Mouse (Mus musculus): ENCODE measurements around the gene Pm20d2.

Pm20d2 gene

DNA sequence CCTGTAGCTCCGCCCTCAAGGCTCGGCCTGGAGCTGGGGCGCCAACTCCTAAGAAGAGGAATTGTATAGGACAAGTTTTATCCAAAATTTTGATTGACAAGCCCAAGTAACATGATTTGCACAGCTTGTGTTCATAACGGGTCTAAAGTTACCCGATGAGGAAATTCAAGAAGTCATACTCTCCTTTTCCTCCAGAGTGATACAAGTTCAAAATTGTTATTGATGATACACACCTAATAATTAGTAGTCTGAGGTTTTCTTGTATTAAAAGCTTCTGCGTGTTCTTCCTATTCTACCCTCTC, at the start of gene Pm20d2:
Gene Pm20d2 (minus strand): TSS at position 3 of the 302 bp plus-strand sequence.
- no peak for DNase-seq (ENCODE audit: low read depth, low spot score)

- DNase-seq (ENCODE audit: low read depth, low spot score) = no peak
These were observed 41.3 kb upstream of the Pm20d2 start for GRCm38 (mm10) chr4:33230881-33231280.

DNA sequence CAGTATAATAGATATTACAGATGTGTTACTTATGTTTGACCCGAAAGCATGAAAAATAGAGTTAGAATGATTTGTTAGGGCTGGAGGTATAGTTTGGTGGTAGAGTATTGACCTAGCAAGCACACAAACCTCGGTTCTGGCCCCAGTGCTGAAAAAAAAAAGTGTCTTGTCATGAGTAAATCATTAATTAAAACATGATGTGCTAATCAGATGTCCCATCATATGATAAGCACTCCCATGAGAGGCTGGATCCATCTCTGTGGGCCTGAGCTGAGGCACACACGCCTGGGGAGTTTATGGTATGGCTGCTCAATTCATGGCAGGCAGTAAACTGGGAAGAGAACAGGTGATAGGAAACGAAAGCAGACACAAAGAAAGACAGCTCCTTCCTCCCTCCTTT, 40.1 kb upstream of the Pm20d2 start:
- DNase-seq (ENCODE audit: low read depth, low spot score) = no peak

- DNase-seq (ENCODE audit: low read depth, low spot score) = no peak
These were observed 37.6 kb upstream of the Pm20d2 start for GRCm38 (mm10) chr4:33227164-33227563.

DNA sequence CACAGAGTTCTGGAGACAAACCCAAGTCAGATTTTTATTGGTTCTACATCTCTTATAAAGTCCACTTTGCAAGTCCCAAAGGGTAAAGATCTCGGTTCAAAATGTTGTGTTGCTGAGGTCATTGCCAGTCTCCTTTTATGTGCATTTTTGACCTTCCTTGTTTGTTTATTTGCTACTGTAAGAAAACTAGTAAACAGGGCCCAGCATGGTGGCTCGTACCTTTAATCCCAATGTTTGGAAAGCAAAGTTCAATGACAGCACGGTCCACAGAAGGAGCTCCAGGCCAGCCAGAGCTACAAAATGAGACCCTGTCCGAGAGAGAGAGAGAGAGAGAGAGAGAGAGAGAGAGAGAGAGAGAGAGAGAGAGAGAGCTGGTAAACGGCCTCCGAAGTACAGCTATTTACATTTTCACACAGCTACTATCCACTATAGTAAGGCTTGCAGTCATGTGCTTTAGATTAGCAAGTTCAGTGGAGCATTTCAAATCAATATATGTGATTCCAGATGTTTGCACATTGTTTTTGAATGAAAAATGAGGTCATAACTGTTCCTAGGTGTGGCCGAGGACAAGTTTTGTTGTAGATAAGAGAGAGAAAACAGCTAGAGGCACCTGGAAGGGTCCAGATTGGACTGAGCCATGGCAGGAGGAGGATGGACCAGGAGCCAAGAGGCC, 34.6 kb upstream of the Pm20d2 start:
- no peak for DNase-seq (ENCODE audit: low read depth, low spot score)

GRCm38 (mm10) chr4:33221847-33222246, 32.3 kb upstream of the Pm20d2 start:
- no peak for DNase-seq (ENCODE audit: low read depth, low spot score)

GRCm38 (mm10) chr4:33208881-33209841, 19.6 kb upstream of the Pm20d2 start, which contains the start of gene Srsf12:
Gene Srsf12 (plus strand): TSS chr4:33208991.
- no peak for DNase-seq (ENCODE audit: low read depth, low spot score)

DNA sequence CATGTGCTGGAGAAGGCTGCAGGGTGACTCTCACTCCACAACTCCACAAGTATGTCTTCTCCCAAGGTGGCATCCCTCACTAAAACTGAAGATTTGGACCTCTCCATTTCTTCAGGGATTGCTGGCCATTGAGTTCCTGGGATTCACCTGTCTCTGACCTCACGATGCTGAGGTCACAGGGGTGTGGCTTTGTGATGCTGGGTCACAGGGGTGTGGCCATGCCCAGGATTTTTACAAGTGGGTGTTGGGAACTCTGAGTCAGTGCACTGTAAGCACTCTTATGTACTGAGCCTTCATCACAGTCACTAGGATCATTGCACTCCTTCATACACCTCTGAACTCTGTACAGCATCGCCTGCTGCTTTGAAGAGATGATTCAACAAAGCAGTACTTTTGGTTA, 18.0 kb upstream of the Pm20d2 start:
- DNase-seq (ENCODE audit: low read depth, low spot score) = no peak

DNA sequence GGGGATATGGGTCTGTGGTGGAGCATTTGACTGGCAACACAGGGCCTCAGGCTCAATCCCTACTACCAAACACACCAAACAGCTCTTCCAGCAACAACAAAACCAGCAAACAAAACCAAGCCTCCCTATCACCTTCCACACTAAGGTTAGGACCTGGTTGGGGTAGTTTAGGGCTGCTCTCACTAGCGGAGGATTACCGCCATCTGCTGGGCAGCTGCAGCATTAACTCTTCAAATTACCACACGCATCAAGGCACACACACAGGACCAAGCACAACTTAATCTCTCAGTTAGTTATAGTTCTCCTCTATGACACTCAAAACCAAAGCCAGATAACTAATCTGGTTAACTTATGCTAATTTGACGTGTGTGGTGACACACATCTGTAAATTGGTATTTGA, 15.1 kb upstream of the Pm20d2 start:
- no peak for DNase-seq (ENCODE audit: low read depth, low spot score)

DNA sequence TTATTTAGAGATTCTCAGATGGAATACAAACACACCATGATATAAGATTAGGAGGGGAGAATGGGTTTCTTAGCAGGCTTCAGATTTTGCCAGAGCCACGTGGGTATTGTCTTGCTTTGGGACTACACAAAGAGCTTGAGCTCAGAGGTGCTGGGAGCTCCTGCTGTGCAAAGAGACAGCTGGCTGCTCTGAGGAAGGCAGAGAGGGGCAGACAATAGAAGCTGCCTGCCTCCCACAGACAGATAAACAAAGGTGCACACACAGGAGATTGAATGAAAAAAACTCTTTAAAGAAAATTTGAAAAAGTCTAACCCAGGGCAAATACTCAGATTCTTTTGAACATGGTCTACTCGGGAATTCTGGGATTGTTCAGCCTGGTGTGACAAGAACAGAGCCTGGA, 8.6 kb upstream of the Pm20d2 start:
- no peak for DNase-seq (ENCODE audit: low read depth, low spot score)

DNA sequence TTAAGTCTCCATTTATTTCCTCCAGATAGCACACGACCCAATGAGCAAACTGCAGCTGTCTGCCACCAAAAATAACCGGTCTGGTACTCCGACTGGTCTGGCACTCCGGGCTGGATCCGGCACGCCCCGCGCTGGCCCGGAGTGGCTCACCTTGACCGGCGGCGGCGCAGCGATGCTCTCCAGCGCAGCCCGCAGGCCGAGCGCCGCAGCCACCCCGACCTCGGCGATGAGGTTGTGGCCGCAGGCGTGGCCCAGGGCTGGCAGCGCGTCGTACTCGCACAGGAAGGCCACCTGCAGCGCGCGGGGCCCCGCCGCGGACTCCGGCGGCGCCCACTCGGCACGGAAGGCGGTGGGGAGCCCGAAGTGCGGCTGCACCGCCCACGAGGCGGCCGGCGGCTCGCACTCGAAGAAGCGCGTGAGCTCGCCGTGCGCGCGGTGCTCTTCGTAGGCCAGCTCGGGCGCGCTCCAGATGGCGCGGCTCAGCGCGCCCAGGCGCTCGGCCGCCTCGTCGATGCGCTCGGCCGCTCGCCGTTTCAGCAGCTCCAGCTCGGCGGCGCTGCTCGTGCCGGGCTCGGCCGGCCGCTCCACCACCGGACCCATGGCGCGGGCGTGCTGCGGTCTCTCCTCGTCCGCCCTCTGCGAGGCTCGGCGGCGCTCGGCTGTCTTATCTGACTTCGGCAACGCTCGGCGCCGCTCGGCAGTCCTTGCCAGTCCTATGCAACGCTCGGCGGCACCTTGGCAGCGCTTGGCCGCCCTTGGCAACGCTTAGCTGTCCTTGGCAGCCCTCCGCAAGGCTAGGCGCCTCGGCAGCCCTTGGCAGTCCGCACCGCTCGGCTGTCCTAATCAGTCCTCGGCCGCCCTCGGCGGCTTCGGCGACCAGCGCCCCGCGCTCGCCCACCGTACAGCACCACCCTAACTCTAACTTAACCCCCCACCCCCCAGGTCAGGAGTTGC, 479 bp downstream of the Pm20d2 start:
- peak; percentile 65 for DNase-seq (ENCODE audit: low read depth, low spot score)

GRCm38 (mm10) chr4:33188164-33188563, 1.4 kb downstream of the Pm20d2 start:
- no peak for DNase-seq (ENCODE audit: low read depth, low spot score)

DNA sequence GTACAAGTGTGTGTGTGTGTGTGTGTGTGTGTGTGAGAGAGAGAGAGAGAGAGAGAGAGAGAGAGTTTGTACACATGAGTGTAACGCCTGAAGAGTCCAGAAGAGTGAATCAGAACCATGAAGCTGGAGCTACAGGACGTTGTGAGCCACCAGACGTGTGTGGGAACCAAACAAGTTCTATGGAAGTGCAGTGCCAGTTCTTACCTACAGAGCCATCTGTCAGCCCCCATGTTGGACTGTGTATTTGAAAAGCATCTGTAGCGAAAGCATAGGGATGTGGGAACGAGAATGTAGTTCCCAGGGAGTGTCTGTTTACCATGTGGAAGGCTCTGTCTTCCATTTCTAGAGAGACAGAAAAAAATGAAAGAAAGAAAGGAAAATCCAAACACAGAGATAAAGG, 6.1 kb downstream of the Pm20d2 start:
- no peak for DNase-seq (ENCODE audit: low read depth, low spot score)

GRCm38 (mm10) chr4:33152087-33153038, 37.2 kb downstream of the Pm20d2 start:
- DNase-seq (ENCODE audit: low read depth, low spot score) = no peak

- no peak for DNase-seq (ENCODE audit: low read depth, low spot score)
These were observed 40.4 kb downstream of the Pm20d2 start for GRCm38 (mm10) chr4:33149150-33149549.

DNA sequence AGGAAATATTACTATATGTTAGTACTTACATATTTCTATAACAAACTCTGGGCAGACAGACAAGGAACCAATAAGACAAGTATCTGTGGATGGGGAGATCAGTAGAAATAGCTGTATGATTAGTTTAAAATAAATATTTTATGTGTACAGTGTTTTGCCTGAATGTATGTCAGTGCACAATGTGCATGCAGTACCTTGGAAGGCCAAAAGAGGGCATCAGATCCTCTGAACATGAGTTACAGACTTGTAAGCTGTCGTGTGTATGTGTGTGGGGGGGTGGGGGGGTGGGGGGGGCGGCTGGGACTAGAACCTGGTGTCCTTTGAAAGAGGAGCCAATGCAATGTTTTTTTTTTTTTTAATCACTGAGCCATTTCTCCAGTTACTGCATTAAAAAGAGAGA, 41.7 kb downstream of the Pm20d2 start:
- DNase-seq (ENCODE audit: low read depth, low spot score) = no peak

GRCm38 (mm10) chr4:33146679-33147291, 42.8 kb downstream of the Pm20d2 start:
- DNase-seq (ENCODE audit: low read depth, low spot score) = no peak

- DNase-seq (ENCODE audit: low read depth, low spot score) = no peak
These were observed 57.3 kb downstream of the Pm20d2 start, which contains the start of gene Gabrr1 for GRCm38 (mm10) chr4:33132221-33132620. Gene Gabrr1 (plus strand): TSS chr4:33132521.

DNA sequence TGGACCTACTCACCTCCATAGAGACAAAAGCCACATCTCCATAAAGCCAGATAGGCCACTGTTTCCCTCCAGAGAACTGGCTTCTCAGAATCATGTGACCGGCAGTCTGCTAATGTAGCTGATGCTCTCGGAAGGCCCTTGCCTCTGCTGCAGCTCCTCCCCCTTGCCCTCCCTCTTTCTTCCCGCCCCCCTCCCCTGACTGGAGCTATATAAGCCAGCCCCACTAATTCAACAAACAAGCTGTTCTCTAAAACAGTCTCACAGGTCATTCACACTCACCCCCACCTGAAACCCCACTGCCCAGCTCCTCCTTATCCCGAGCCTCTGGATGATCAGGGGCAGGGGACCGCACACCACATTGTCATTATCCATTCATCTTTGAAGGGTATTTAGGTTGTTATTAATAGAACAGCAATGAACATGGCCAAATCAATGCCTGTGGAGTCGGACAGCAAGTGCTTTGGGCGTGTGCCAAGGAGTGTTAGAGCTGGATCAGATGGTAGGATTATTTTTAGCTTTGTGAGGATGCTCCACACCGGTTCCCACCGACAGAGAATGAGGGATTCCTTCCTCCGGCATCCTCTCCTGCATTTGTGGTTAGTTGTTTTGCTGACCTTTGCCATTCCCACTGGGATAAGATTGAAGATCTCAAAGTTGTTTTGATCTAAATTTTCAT, 64.0 kb downstream of the Pm20d2 start:
- DNase-seq (ENCODE audit: low read depth, low spot score) = no peak

- DNase-seq (ENCODE audit: low read depth, low spot score) = no peak
These were observed 65.0 kb downstream of the Pm20d2 start for GRCm38 (mm10) chr4:33124493-33124892.

Data from WW6 (cell line).